Mouse (Mus musculus): ENCODE measurements around the gene Lypd5.

- no peak for TF ChIP-seq CTCF (IDR thresholded peaks at IDR 0.05; ENCODE audit: low read depth)
- TF ChIP-seq EP300 (IDR thresholded peaks at IDR 0.05; ENCODE audit: low read depth), result no peak
Measured at GRCm38 (mm10) chr7:24343701-24344272, 5.2 kb upstream of the Lypd5 start.
